Mouse (Mus musculus): Measurements from ENCODE around the gene Csmd2. TPM values are rescaled to one million over a fixed set of nuclear protein-coding genes. Genes with fewer than 3 reads are reported as not detected.

Gene Csmd2
- polyA plus RNA-seq, 1 experiment from 2014 or later = 0.05 TPM

GRCm38 (mm10) chr4:128405576-128405975, 417.9 kb downstream of the Csmd2 start:
- no peak overlapping the region for H3K27ac ChIP-seq (ENCODE audit: low read length)
- no peak for ATAC-seq (replicated peaks; ENCODE audit: extremely low read depth, insufficient read depth, low FRiP score)
- 88% methylated on average over 3 of the region's 3 CpGs for WGBS
- H3K27me3 ChIP-seq (ENCODE audit: control insufficient read depth, insufficient read depth, low read length) = no peaks in the 10 kb centered on the region
- no peak overlapping the region for H3K4me3 ChIP-seq (ENCODE audit: low read length)
- H3K4me1 ChIP-seq (ENCODE audit: control insufficient read depth, insufficient read depth, low read length) = no peaks in the 10 kb centered on the region
- no peak overlapping the region for H3K4me2 ChIP-seq (ENCODE audit: low read depth, low read length)
- no peak overlapping the region for H3K9ac ChIP-seq (ENCODE audit: low read length)
- H3K36me3 ChIP-seq (ENCODE audit: control insufficient read depth, insufficient read depth) = no peaks in the 10 kb centered on the region
- H3K9me3 ChIP-seq (replicated peaks; ENCODE audit: control insufficient read depth, low read length) = peaks cover 4% of the 10 kb centered on the region; the same call in 1 of the 2 replicates

DNA sequence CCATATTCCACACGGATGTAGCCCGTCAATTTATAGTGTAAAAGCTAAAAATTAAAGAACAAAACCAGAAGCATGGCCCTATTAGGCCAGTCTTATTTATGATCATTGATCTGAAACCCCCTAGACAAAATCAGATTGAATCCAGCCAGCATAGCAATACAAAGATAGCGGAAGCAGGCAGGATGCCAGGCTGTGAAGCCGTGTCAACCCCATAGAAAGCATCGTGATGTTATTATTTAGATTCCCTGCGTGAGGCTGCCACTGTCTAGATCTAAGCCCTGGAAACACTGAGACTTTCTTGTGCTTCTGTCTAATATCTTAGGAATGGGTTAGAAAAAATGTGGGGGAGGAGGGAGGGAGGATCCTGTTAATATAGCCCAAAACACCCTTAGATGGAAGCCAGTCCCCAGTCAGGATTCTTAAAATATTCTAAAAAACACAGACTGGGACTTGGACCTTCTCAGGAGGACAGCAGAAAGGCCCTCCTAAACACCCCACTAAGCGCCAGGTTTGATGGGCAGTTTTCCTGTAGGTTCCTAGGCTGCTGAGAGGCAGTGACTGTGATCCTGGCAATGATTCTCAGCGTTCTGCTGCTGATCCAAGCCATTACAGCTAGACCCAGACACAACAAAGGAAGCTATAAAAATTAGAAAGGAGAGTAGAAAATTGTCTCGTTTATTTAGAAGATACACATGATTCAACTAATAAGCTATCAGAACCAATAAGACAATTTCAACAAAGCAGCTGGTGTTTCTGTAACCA, 419.6 kb downstream of the Csmd2 start:
- H3K9ac ChIP-seq (ENCODE audit: low read length) = no peak overlapping the region
- H3K36me3 ChIP-seq (ENCODE audit: control insufficient read depth, insufficient read depth) = no peaks in the 10 kb centered on the region
- no peaks in the 10 kb centered on the region for H3K27me3 ChIP-seq (ENCODE audit: control insufficient read depth, insufficient read depth, low read length)
- no peak for ATAC-seq (replicated peaks; ENCODE audit: extremely low read depth, insufficient read depth, low FRiP score)
- WGBS = 72% methylated on average over 9 of the region's 9 CpGs
- H3K4me2 ChIP-seq (ENCODE audit: low read depth, low read length) = no peak overlapping the region
- H3K9me3 ChIP-seq (replicated peaks; ENCODE audit: control insufficient read depth, low read length) = peaks cover 4% of the 10 kb centered on the region; the same call in 1 of the 2 replicates
- no peak overlapping the region for H3K27ac ChIP-seq (ENCODE audit: low read length)
- no peak overlapping the region for H3K4me3 ChIP-seq (ENCODE audit: low read length)
- H3K4me1 ChIP-seq (ENCODE audit: control insufficient read depth, insufficient read depth, low read length) = no peaks in the 10 kb centered on the region

- H3K4me1 ChIP-seq (ENCODE audit: control insufficient read depth, insufficient read depth, low read length) = no peaks in the 10 kb centered on the region
- no peaks in the 10 kb centered on the region; the same call in 1 of the 2 replicates for H3K27me3 ChIP-seq (ENCODE audit: control insufficient read depth, insufficient read depth, low read length)
- no peak for ATAC-seq (replicated peaks; ENCODE audit: extremely low read depth, insufficient read depth, low FRiP score)
- H3K36me3 ChIP-seq (ENCODE audit: control insufficient read depth, insufficient read depth) = no peaks in the 10 kb centered on the region
- WGBS = 76% methylated on average over 7 of the region's 7 CpGs
- H3K27ac ChIP-seq (ENCODE audit: low read length) = no peak overlapping the region
- no peaks in the 10 kb centered on the region for H3K9me3 ChIP-seq (replicated peaks; ENCODE audit: control insufficient read depth, low read length)
- no peak overlapping the region for H3K9ac ChIP-seq (ENCODE audit: low read length)
- no peak overlapping the region for H3K4me3 ChIP-seq (ENCODE audit: low read length)
- no peak overlapping the region for H3K4me2 ChIP-seq (ENCODE audit: low read depth, low read length)
Measured at GRCm38 (mm10) chr4:128411941-128412630, 424.4 kb downstream of the Csmd2 start.

DNA sequence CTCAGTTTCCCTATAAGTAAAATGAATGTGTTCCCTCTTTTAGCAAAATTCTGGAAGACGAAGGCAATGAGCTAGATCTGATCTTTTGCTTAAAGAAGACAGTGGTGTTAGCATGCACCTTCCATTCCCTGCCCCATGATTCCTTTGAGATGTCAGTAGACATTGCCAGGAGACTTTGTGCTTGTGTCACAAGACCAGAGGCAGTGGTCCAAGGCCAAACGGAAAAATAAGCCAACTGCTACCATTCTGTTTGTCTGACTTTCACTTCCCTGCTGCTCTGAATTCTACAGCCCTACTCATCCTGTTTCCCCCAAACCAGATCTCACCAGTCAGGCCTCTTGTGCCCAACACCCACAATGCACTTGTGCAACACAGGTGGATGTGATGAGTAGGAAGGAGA, 427.1 kb downstream of the Csmd2 start:
- Histone ChIP-seq H3K27ac (ENCODE audit: low read length) (no peak overlapping the region), H3K36me3 (ENCODE audit: control insufficient read depth, insufficient read depth) (no peaks in the 10 kb centered on the region), H3K4me2 (ENCODE audit: low read depth, low read length) (no peak overlapping the region), H3K27me3 (ENCODE audit: control insufficient read depth, insufficient read depth, low read length) (no peaks in the 10 kb centered on the region; the same call in 1 of the 2 replicates), H3K9ac (ENCODE audit: low read length) (no peak overlapping the region), H3K4me3 (ENCODE audit: low read length) (no peak overlapping the region), H3K4me1 (ENCODE audit: control insufficient read depth, insufficient read depth, low read length) (no peaks in the 10 kb centered on the region), H3K9me3 (replicated peaks; ENCODE audit: control insufficient read depth, low read length) (no peaks in the 10 kb centered on the region)
- WGBS = 84% methylated on average over 2 of the region's 2 CpGs
- no peak for ATAC-seq (replicated peaks; ENCODE audit: extremely low read depth, insufficient read depth, low FRiP score)

GRCm38 (mm10) chr4:128419988-128420617, 432.4 kb downstream of the Csmd2 start:
- Histone ChIP-seq H3K4me2 (ENCODE audit: low read depth, low read length) (no peak overlapping the region), H3K4me3 (ENCODE audit: low read length) (no peak overlapping the region), H3K36me3 (ENCODE audit: control insufficient read depth, insufficient read depth) (no peaks in the 10 kb centered on the region), H3K9me3 (replicated peaks; ENCODE audit: control insufficient read depth, low read length) (no peaks in the 10 kb centered on the region), H3K4me1 (ENCODE audit: control insufficient read depth, insufficient read depth, low read length) (0 out of 2 replicates have a peak, but pooled peaks cover 2% of the 10 kb centered on the region), H3K9ac (ENCODE audit: low read length) (no peak overlapping the region), H3K27ac (ENCODE audit: low read length) (no peak overlapping the region), H3K27me3 (ENCODE audit: control insufficient read depth, insufficient read depth, low read length) (no peaks in the 10 kb centered on the region; the same call in 1 of the 2 replicates)
- 61% methylated on average over 7 of the region's 7 CpGs for WGBS
- ATAC-seq (replicated peaks; ENCODE audit: extremely low read depth, insufficient read depth, low FRiP score) = no peak

- Histone ChIP-seq H3K4me1 (ENCODE audit: control insufficient read depth, insufficient read depth, low read length) (0 out of 2 replicates have a peak, but pooled peaks cover 2% of the 10 kb centered on the region), H3K9ac (ENCODE audit: low read length) (no peak overlapping the region), H3K9me3 (replicated peaks; ENCODE audit: control insufficient read depth, low read length) (no peaks in the 10 kb centered on the region), H3K4me3 (ENCODE audit: low read length) (no peak overlapping the region), H3K27ac (ENCODE audit: low read length) (no peak overlapping the region), H3K36me3 (ENCODE audit: control insufficient read depth, insufficient read depth) (no peaks in the 10 kb centered on the region), H3K4me2 (ENCODE audit: low read depth, low read length) (no peak overlapping the region), H3K27me3 (ENCODE audit: control insufficient read depth, insufficient read depth, low read length) (no peaks in the 10 kb centered on the region)
- 87% methylated on average over 4 of the region's 4 CpGs for WGBS
- ATAC-seq (replicated peaks; ENCODE audit: extremely low read depth, insufficient read depth, low FRiP score) = no peak
Measured at GRCm38 (mm10) chr4:128422486-128422885, 434.8 kb downstream of the Csmd2 start.

GRCm38 (mm10) chr4:128425339-128425738, 437.7 kb downstream of the Csmd2 start:
- peaks cover 5% of the 10 kb centered on the region; the same call in 1 of the 2 replicates for H3K4me1 ChIP-seq (ENCODE audit: control insufficient read depth, insufficient read depth, low read length)
- no peak overlapping the region for H3K4me2 ChIP-seq (ENCODE audit: low read depth, low read length)
- H3K4me3 ChIP-seq (ENCODE audit: low read length) = no peak overlapping the region
- no peaks in the 10 kb centered on the region for H3K36me3 ChIP-seq (ENCODE audit: control insufficient read depth, insufficient read depth)
- H3K9ac ChIP-seq (ENCODE audit: low read length) = no peak overlapping the region
- WGBS = 56% methylated on average over 2 of the region's 2 CpGs
- no peak for ATAC-seq (replicated peaks; ENCODE audit: extremely low read depth, insufficient read depth, low FRiP score)
- H3K9me3 ChIP-seq (replicated peaks; ENCODE audit: control insufficient read depth, low read length) = no peaks in the 10 kb centered on the region
- H3K27me3 ChIP-seq (ENCODE audit: control insufficient read depth, insufficient read depth, low read length) = no peaks in the 10 kb centered on the region
- H3K27ac ChIP-seq (ENCODE audit: low read length) = no peak overlapping the region

DNA sequence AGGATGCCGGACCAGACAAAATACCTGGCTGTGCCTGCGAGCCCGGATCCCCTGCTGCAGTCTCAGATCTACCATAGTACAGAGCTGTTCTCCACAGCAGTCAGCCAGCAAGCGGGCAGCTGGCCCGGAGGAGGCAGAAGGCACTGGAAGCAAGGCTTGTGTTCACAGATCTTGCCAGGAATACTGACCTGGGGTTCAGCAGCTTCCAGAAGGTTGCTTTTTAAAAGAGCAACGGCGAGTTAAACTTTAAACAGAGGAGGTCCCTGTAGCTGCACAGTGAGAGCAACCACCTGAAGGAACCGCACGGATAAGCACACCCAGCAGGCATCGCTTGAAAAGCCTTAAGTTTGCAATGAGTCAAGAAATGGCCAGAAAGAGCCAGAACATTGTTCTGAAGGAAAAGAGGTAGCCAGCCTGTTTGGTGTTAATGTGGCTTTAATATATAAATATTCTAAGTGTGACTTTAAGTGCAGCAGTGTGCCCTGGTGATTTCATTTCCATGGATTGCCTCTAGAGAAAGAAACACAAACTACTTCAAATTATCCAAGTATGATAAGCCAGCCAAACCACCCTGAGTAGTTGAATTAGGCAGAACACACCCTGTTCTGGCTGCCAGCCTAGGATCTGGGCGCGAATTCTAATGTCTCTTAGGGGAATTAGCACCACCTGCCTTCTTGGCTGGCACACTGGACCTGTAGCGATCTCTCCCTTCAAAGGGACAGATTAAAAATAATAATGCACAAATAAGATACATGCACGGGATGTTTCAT, 439.8 kb downstream of the Csmd2 start:
- Histone ChIP-seq H3K27ac (ENCODE audit: low read length) (no peak overlapping the region), H3K36me3 (ENCODE audit: control insufficient read depth, insufficient read depth) (no peaks in the 10 kb centered on the region), H3K9me3 (replicated peaks; ENCODE audit: control insufficient read depth, low read length) (no peaks in the 10 kb centered on the region), H3K4me1 (ENCODE audit: control insufficient read depth, insufficient read depth, low read length) (peaks cover 5% of the 10 kb centered on the region; the same call in 1 of the 2 replicates), H3K27me3 (ENCODE audit: control insufficient read depth, insufficient read depth, low read length) (no peaks in the 10 kb centered on the region), H3K4me2 (ENCODE audit: low read depth, low read length) (no peak overlapping the region), H3K9ac (ENCODE audit: low read length) (no peak overlapping the region), H3K4me3 (ENCODE audit: low read length) (no peak overlapping the region)
- ATAC-seq (replicated peaks; ENCODE audit: extremely low read depth, insufficient read depth, low FRiP score) = no peak
- 85% methylated on average over 14 of the region's 14 CpGs for WGBS

Data from heart, embryonic 16.5 days (tissue).